Mouse (Mus musculus): Measurements from ENCODE around the gene Snapc3. TPM values are rescaled to one million over a fixed set of nuclear protein-coding genes. Genes with fewer than 3 reads are reported as not detected.

Gene Snapc3
- polyA plus RNA-seq, 1 experiment: 22.3 TPM

DNA sequence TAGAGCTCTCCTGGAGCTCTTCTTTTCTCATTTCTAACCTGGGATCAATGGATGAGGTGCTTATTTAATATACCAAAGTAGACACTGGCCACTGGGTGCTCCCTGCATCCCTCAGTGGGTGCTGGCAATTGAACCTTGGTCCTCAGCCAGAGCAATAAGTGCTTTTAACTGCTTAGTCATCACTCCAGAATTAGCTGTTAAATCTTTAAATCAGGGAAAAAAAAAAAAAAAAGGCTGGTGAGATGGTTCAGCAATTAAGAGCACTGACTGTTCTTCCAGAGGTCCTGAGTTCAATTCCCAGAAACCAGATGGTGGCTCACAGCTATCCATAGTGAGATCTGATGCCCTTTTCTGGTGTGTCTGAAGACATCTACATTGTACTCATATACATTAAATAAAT, 15.8 kb upstream of the Snapc3 start:
- Histone ChIP-seq H3K4me1 (ENCODE audit: control insufficient read depth, insufficient read depth, low read length) (no peaks in the 10 kb centered on the region), H3K27ac (ENCODE audit: control insufficient read depth, insufficient read depth, low read depth, low read length, poor library complexity) (no peak overlapping the region), H3K4me3 (replicated peaks; ENCODE audit: control insufficient read depth, low read depth, low read length) (no peak overlapping the region)
- TF ChIP-seq POLR2A (IDR thresholded peaks at IDR 0.05; ENCODE audit: borderline replicate concordance, control insufficient read depth, low read depth, low read length): no peak
- TF ChIP-seq CTCF (IDR thresholded peaks at IDR 0.05; ENCODE audit: control insufficient read depth, insufficient read depth, low read length): no peak

DNA sequence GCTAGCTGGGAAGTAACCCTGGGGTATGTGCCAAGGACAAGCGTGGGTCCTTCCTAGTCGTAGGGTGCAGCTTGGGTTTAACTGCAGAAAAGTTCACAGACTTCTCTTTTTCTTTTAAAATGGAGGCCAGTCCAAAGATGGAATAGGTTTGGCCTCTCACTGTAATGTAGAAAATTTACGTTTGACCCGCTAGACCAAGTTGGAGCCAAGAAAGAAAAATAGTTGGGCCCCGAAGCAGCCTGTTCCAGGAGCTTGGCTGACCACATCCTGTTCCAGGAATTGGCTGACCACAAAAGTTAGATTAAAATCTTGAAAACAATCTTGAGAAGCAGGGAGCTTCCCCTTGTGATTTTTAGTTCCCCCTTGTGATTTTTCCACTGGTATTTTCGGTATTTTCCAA, 9.8 kb upstream of the Snapc3 start:
- Histone ChIP-seq H3K4me1 (ENCODE audit: control insufficient read depth, insufficient read depth, low read length) (no peaks in the 10 kb centered on the region), H3K4me3 (replicated peaks; ENCODE audit: control insufficient read depth, low read depth, low read length) (no peak overlapping the region), H3K27ac (ENCODE audit: control insufficient read depth, insufficient read depth, low read depth, low read length, poor library complexity) (no peak overlapping the region)
- 15% methylated on average over 6 of the region's 6 CpGs for WGBS
- no peak for TF ChIP-seq CTCF (IDR thresholded peaks at IDR 0.05; ENCODE audit: control insufficient read depth, insufficient read depth, low read length)
- no peak for TF ChIP-seq POLR2A (IDR thresholded peaks at IDR 0.05; ENCODE audit: borderline replicate concordance, control insufficient read depth, low read depth, low read length)

DNA sequence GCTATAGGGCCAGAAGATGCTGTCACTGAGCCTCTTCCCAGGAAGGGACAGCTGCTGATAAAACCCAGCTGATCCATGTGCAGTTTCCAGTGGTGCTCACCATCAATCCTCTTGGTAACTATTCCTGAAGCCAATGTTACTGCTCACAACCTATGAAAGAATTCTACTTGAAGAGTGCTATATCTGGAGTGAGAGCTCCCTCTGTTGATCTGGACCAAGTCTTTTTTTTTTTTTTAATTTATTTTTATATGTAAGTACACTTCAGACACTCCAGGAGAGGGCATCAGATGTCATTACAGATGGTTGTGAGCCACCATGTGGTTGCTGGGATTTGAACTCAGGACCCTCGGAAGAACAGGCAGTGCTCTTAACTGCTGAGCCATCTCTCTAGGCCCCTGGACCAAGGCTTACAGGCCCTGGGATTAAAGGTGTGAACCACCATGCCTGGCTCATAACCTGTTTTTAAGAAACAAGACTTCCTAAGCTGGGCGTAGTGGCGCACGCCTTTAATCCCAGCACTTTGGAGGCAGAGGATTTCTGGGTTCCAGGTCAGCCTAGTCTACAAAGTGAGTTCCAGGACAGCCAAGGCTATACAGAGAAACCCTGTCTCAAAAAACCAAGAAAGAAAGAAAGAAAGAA, 7.5 kb upstream of the Snapc3 start:
- no peak overlapping the region for H3K27ac ChIP-seq (ENCODE audit: control insufficient read depth, insufficient read depth, low read depth, low read length, poor library complexity)
- no peak overlapping the region for H3K4me3 ChIP-seq (replicated peaks; ENCODE audit: control insufficient read depth, low read depth, low read length)
- WGBS: 87% methylated on average over 4 of the region's 4 CpGs
- TF ChIP-seq CTCF (IDR thresholded peaks at IDR 0.05; ENCODE audit: control insufficient read depth, insufficient read depth, low read length): no peak
- TF ChIP-seq POLR2A (IDR thresholded peaks at IDR 0.05; ENCODE audit: borderline replicate concordance, control insufficient read depth, low read depth, low read length): no peak
- H3K4me1 ChIP-seq (ENCODE audit: control insufficient read depth, insufficient read depth, low read length): no peaks in the 10 kb centered on the region

DNA sequence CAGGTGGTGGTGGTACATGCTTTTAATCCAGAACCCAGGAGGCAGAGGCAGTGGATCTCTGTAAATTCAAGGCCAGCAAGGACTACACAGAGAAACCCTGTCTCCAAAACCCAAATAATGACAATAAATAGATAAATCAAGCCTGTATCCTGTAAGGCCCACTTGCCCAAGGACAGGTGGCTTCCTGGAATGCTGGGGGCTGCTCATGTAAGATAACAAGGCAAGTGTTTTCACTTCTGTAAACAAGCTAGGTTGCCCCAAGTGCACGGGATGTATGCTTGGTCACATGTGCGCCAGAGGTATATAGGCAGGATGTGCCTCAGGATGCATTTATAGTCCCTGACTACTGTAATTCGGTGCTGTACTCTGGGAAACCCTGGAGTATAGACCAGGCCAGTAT, 5.5 kb upstream of the Snapc3 start:
- WGBS: 55% methylated on average over 3 of the region's 3 CpGs

DNA sequence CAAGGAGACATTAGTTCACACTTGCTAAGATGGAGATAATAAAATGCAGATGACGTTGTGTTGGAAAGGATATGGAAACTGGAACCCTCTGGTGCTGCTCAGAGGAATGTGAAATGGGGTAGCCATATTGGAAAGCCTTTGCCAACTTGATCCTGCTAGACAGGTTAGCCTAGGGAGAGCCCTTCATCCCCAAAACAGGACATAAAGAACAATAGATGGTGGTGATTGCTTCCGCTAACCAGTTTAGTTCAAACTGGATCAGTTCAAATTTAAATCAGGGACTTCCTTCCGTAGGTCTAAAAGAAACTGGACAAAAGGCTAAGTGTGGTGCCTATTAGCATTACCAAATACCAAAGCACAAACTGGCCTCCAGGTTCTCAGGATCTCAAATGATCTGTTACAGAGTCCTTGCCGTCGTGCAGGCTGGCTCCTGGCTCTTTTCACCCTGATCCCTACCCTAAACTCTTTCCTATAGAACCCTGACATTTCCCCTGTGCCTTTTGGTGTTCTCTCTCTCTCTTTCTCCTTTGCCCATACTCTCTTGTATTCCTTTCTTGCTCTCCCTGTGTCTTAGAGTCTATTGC, 3.2 kb upstream of the Snapc3 start:
- no peak overlapping the region for H3K27ac ChIP-seq (ENCODE audit: control insufficient read depth, insufficient read depth, low read depth, low read length, poor library complexity)
- H3K4me1 ChIP-seq (ENCODE audit: control insufficient read depth, insufficient read depth, low read length): no peaks in the 10 kb centered on the region; the same call in 1 of the 2 replicates
- no peak overlapping the region for H3K4me3 ChIP-seq (replicated peaks; ENCODE audit: control insufficient read depth, low read depth, low read length)
- no peak for TF ChIP-seq CTCF (IDR thresholded peaks at IDR 0.05; ENCODE audit: control insufficient read depth, insufficient read depth, low read length)
- TF ChIP-seq POLR2A (IDR thresholded peaks at IDR 0.05; ENCODE audit: borderline replicate concordance, control insufficient read depth, low read depth, low read length): no peak
- WGBS: 85% methylated on average over 5 of the region's 5 CpGs

More for the DNA sequence above, 5.5 kb upstream of the Snapc3 start:
- Histone ChIP-seq H3K4me3 (replicated peaks; ENCODE audit: control insufficient read depth, low read depth, low read length) (no peak overlapping the region), H3K4me1 (ENCODE audit: control insufficient read depth, insufficient read depth, low read length) (no peaks in the 10 kb centered on the region), H3K27ac (ENCODE audit: control insufficient read depth, insufficient read depth, low read depth, low read length, poor library complexity) (no peak overlapping the region)
- TF ChIP-seq CTCF (IDR thresholded peaks at IDR 0.05; ENCODE audit: control insufficient read depth, insufficient read depth, low read length) (no peak), POLR2A (IDR thresholded peaks at IDR 0.05; ENCODE audit: borderline replicate concordance, control insufficient read depth, low read depth, low read length) (no peak)

DNA sequence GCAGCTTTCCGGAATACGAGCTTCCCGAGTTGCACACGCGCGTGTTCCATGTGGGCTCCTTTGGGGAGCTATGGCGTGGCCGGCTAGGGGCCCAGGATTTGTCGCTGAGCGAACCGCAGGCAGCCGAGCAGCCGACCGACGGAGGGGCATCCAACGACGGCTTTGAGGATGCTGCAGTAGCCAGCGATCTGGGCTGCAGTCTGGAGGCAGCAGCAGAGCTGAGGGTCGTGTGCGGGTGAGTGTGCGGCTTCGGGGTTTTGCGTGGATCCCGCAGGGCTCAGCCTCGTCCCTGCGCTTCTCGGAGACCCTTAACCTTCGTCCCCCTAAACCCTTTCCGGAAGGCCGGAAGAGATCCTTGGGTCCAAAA, 279 bp downstream of the Snapc3 start:
- Histone ChIP-seq H3K27ac (ENCODE audit: control insufficient read depth, insufficient read depth, low read depth, low read length, poor library complexity) (peak overlapping the region; percentile 16), H3K4me1 (ENCODE audit: control insufficient read depth, insufficient read depth, low read length) (no peaks in the 10 kb centered on the region; the same call in 1 of the 2 replicates), H3K4me3 (replicated peaks; ENCODE audit: control insufficient read depth, low read depth, low read length) (peak overlapping the region; percentile 99)
- under 1% methylated on average over 30 of the region's 30 CpGs for WGBS
- TF ChIP-seq CTCF (IDR thresholded peaks at IDR 0.05; ENCODE audit: control insufficient read depth, insufficient read depth, low read length): no peak
- no peak for TF ChIP-seq POLR2A (IDR thresholded peaks at IDR 0.05; ENCODE audit: borderline replicate concordance, control insufficient read depth, low read depth, low read length)

DNA sequence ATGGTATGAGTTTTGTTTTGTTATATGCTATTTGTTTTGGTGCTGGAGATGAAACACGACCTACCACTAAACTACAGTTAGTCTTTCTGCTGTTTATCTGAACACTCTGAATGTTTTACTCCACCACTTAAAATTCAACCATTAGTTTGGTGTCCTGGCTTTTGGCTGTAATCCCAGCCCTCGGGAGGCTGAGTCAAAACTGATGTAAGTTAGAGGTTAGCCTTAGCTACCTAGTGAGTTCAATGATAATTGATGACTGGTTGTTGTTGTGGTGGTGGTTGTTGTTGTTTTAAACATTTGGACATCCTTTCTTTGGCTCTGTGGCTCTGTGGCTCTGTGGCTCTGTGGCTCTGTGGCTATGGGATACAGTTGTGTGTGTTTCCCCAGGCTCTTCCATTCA, 1.3 kb downstream of the Snapc3 start:
- H3K4me3 ChIP-seq (replicated peaks; ENCODE audit: control insufficient read depth, low read depth, low read length): peak overlapping the region; percentile 14
- H3K27ac ChIP-seq (ENCODE audit: control insufficient read depth, insufficient read depth, low read depth, low read length, poor library complexity): no peak overlapping the region
- H3K4me1 ChIP-seq (ENCODE audit: control insufficient read depth, insufficient read depth, low read length): no peaks in the 10 kb centered on the region; the same call in 1 of the 2 replicates
- 65% methylated on average over 2 of the region's 2 CpGs for WGBS
- TF ChIP-seq CTCF (IDR thresholded peaks at IDR 0.05; ENCODE audit: control insufficient read depth, insufficient read depth, low read length) (no peak), POLR2A (IDR thresholded peaks at IDR 0.05; ENCODE audit: borderline replicate concordance, control insufficient read depth, low read depth, low read length) (no peak)

DNA sequence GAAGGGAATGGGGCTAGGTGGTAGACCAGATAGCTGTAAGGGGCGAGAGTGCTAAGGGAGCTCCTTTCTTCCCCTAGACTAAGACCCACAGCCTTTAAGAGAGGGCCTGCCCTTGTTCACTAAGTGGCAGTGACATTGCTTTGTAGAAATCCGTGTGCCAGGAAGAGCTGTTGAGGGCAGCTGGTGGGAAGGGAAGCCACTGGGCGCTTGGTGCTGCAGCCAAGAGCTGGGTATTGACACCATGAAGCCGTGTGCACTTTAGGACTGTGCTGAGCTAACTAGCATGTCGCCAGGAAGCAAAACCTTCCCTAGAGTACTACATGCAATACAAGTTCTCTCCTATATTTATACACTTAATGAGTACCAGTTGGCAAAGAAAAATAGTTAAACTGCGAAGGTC, 6.1 kb downstream of the Snapc3 start:
- 90% methylated on average over 6 of the region's 6 CpGs for WGBS
- no peaks in the 10 kb centered on the region; the same call in 1 of the 2 replicates for H3K4me1 ChIP-seq (ENCODE audit: control insufficient read depth, insufficient read depth, low read length)
- H3K4me3 ChIP-seq (replicated peaks; ENCODE audit: control insufficient read depth, low read depth, low read length): no peak overlapping the region
- H3K27ac ChIP-seq (ENCODE audit: control insufficient read depth, insufficient read depth, low read depth, low read length, poor library complexity): no peak overlapping the region
- TF ChIP-seq CTCF (IDR thresholded peaks at IDR 0.05; ENCODE audit: control insufficient read depth, insufficient read depth, low read length): no peak
- TF ChIP-seq POLR2A (IDR thresholded peaks at IDR 0.05; ENCODE audit: borderline replicate concordance, control insufficient read depth, low read depth, low read length): no peak

Measured in bone marrow, adult 2 months (tissue).